Mouse (Mus musculus): ENCODE data around the gene Man1a. TPM values are rescaled to one million over a fixed set of nuclear protein-coding genes. Genes with fewer than 3 reads are reported as not detected.
A peak's percentile ranks its signal among the peaks of the same experiment; 100 is the strongest.

The Man1a gene
- polyA plus RNA-seq, 1 experiment from 2014 or later: 13.2 TPM

GRCm38 (mm10) chr10:54066683-54067082, 9.7 kb downstream of the Man1a start:
- H3K9me3 ChIP-seq (ENCODE audit: low read length): no peaks in the 10 kb centered on the region
- ATAC-seq: no peak
- DNase-seq: no peak
- peaks cover 30% of the 10 kb centered on the region for H3K36me3 ChIP-seq (replicated peaks; ENCODE audit: insufficient read depth, low read length)
- no peak overlapping the region for H3K9ac ChIP-seq (replicated peaks)
- H3K27ac ChIP-seq (ENCODE audit: low read depth): no peak overlapping the region
- no peaks in the 10 kb centered on the region for H3K27me3 ChIP-seq (ENCODE audit: insufficient read depth, low read length)
- H3K4me1 ChIP-seq (ENCODE audit: insufficient read depth): peaks cover 16% of the 10 kb centered on the region
- H3K4me2 ChIP-seq (ENCODE audit: low read depth, low read length): no peak overlapping the region
- H3K4me3 ChIP-seq (ENCODE audit: low read depth, low read length): no peak overlapping the region
- TF ChIP-seq EP300 (IDR thresholded peaks at IDR 0.05; ENCODE audit: low read depth) (no peak), CTCF (IDR thresholded peaks at IDR 0.05; ENCODE audit: low read depth) (no peak)

- Histone ChIP-seq H3K4me2 (ENCODE audit: low read depth, low read length) (no peak overlapping the region), H3K9me3 (ENCODE audit: low read length) (no peaks in the 10 kb centered on the region), H3K27me3 (ENCODE audit: insufficient read depth, low read length) (no peaks in the 10 kb centered on the region), H3K4me1 (ENCODE audit: insufficient read depth) (peaks cover 11% of the 10 kb centered on the region), H3K9ac (replicated peaks) (no peak overlapping the region), H3K36me3 (replicated peaks; ENCODE audit: insufficient read depth, low read length) (peaks cover 45% of the 10 kb centered on the region), H3K4me3 (ENCODE audit: low read depth, low read length) (no peak overlapping the region), H3K27ac (ENCODE audit: low read depth) (no peak overlapping the region)
- WGBS (ENCODE audit: insufficient replicate concordance): 82% methylated on average over 8 of the region's 8 CpGs
- DNase-seq (no peak), ATAC-seq (no peak)
- TF ChIP-seq EP300 (IDR thresholded peaks at IDR 0.05; ENCODE audit: low read depth): no peak
- TF ChIP-seq CTCF (IDR thresholded peaks at IDR 0.05; ENCODE audit: low read depth): no peak
Measured at GRCm38 (mm10) chr10:54063551-54064260, 12.7 kb downstream of the Man1a start.

- Histone ChIP-seq H3K9me3 (ENCODE audit: low read length) (no peaks in the 10 kb centered on the region), H3K27me3 (ENCODE audit: insufficient read depth, low read length) (no peaks in the 10 kb centered on the region), H3K4me3 (ENCODE audit: low read depth, low read length) (no peak overlapping the region), H3K9ac (replicated peaks) (no peak overlapping the region), H3K4me1 (ENCODE audit: insufficient read depth) (peaks cover 6% of the 10 kb centered on the region; the same call in 1 of the 2 replicates), H3K4me2 (ENCODE audit: low read depth, low read length) (no peak overlapping the region), H3K36me3 (replicated peaks; ENCODE audit: insufficient read depth, low read length) (peaks cover 44% of the 10 kb centered on the region), H3K27ac (ENCODE audit: low read depth) (no peak overlapping the region)
- DNase-seq (no peak), ATAC-seq (no peak)
- 85% methylated on average over 11 of the region's 11 CpGs for WGBS (ENCODE audit: insufficient replicate concordance)
- TF ChIP-seq CTCF (IDR thresholded peaks at IDR 0.05; ENCODE audit: low read depth): no peak
- no peak for TF ChIP-seq EP300 (IDR thresholded peaks at IDR 0.05; ENCODE audit: low read depth)
Measured at GRCm38 (mm10) chr10:54062835-54063234, 13.6 kb downstream of the Man1a start.

DNA sequence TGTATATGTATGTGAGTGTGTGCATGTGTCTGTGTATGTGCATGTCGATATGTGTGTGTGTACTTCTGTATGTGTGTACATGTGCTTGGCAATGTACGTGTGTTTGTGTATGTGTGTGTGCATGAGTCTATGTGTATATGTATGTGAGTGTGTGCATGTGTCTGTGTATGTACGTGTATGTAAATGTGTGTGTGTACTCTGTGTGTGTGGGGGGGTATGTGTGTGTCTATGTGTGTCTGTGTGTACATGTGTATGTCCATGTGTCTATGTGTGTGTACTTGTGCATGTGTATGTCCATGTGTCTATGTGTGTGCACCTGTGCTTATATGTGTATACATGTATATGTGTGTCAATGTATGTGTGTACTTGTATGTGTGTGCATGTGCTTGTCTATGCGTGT, 15.2 kb downstream of the Man1a start:
- H3K4me1 ChIP-seq (ENCODE audit: insufficient read depth): peaks cover 6% of the 10 kb centered on the region; the same call in 1 of the 2 replicates
- H3K9ac ChIP-seq (replicated peaks): no peak overlapping the region
- H3K9me3 ChIP-seq (ENCODE audit: low read length): no peaks in the 10 kb centered on the region
- DNase-seq (no peak), ATAC-seq (no peak)
- no peak overlapping the region for H3K4me3 ChIP-seq (ENCODE audit: low read depth, low read length)
- no peak for TF ChIP-seq CTCF (IDR thresholded peaks at IDR 0.05; ENCODE audit: low read depth)
- no peak for TF ChIP-seq EP300 (IDR thresholded peaks at IDR 0.05; ENCODE audit: low read depth)
- H3K27me3 ChIP-seq (ENCODE audit: insufficient read depth, low read length): no peaks in the 10 kb centered on the region
- no peak overlapping the region for H3K4me2 ChIP-seq (ENCODE audit: low read depth, low read length)
- H3K36me3 ChIP-seq (replicated peaks; ENCODE audit: insufficient read depth, low read length): peaks cover 39% of the 10 kb centered on the region
- WGBS (ENCODE audit: insufficient replicate concordance): 96% methylated on average over 4 of the region's 4 CpGs
- H3K27ac ChIP-seq (ENCODE audit: low read depth): no peak overlapping the region

- ATAC-seq: no peak
- peaks cover 6% of the 10 kb centered on the region; the same call in 1 of the 2 replicates for H3K4me1 ChIP-seq (ENCODE audit: insufficient read depth)
- no peak overlapping the region for H3K4me2 ChIP-seq (ENCODE audit: low read depth, low read length)
- H3K36me3 ChIP-seq (replicated peaks; ENCODE audit: insufficient read depth, low read length): peaks cover 35% of the 10 kb centered on the region
- H3K9ac ChIP-seq (replicated peaks): no peak overlapping the region
- 73% methylated on average over 7 of the region's 7 CpGs for WGBS (ENCODE audit: insufficient replicate concordance)
- no peaks in the 10 kb centered on the region for H3K9me3 ChIP-seq (ENCODE audit: low read length)
- TF ChIP-seq CTCF (IDR thresholded peaks at IDR 0.05; ENCODE audit: low read depth): no peak
- TF ChIP-seq EP300 (IDR thresholded peaks at IDR 0.05; ENCODE audit: low read depth): no peak
- no peak overlapping the region for H3K4me3 ChIP-seq (ENCODE audit: low read depth, low read length)
- no peak for DNase-seq
- H3K27me3 ChIP-seq (ENCODE audit: insufficient read depth, low read length): no peaks in the 10 kb centered on the region
- H3K27ac ChIP-seq (ENCODE audit: low read depth): no peak overlapping the region
Measured at GRCm38 (mm10) chr10:54060587-54060986, 15.8 kb downstream of the Man1a start.

DNA sequence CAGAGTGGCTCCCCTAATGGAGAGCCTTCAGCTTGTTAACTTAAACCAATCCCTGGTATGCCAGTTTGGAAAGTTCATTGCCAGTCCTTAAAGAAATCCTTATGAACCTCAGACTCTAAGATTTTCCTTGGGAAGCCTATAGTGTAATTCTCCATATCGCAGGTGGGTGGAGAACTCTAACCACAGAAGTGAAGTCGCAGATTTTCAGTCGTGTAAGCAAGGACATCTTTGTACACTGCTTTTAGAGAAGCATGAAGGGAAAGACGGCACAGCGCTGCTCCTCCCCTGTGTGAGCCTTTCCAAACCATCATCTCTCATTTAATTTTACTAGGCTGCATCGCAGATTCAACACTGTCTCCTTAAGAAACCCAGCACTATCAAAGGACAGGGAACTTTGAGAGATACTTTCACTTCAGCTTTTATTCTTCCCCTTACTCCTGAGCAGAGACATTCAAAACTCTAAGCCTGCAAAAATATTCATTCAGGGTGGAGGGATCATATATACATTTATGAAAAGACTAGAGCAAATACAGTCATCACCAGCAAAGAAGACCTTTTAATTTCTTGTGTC, 16.6 kb downstream of the Man1a start:
- H3K36me3 ChIP-seq (replicated peaks; ENCODE audit: insufficient read depth, low read length): peaks cover 32% of the 10 kb centered on the region
- H3K9me3 ChIP-seq (ENCODE audit: low read length): no peaks in the 10 kb centered on the region
- no peak for ATAC-seq
- WGBS (ENCODE audit: insufficient replicate concordance): 61% methylated on average over 6 of the region's 6 CpGs
- no peaks in the 10 kb centered on the region for H3K27me3 ChIP-seq (ENCODE audit: insufficient read depth, low read length)
- H3K27ac ChIP-seq (ENCODE audit: low read depth): 0 out of 2 replicates have a peak overlapping the region, but pooled peaks have one; percentile 30
- H3K4me2 ChIP-seq (ENCODE audit: low read depth, low read length): no peak overlapping the region
- no peak for DNase-seq
- no peak overlapping the region for H3K4me3 ChIP-seq (ENCODE audit: low read depth, low read length)
- H3K9ac ChIP-seq (replicated peaks): no peak overlapping the region
- no peak for TF ChIP-seq EP300 (IDR thresholded peaks at IDR 0.05; ENCODE audit: low read depth)
- peak; percentile 31; the same call in 1 of the 2 replicates for TF ChIP-seq CTCF (IDR thresholded peaks at IDR 0.05; ENCODE audit: low read depth)
- H3K4me1 ChIP-seq (ENCODE audit: insufficient read depth): 0 out of 2 replicates have a peak, but pooled peaks cover 6% of the 10 kb centered on the region
